Mouse (Mus musculus) layer of hippocampus, postnatal 25 days (tissue): ENCODE measurements at regions not wholly inside any gene's neighbourhood (a gene's known extent, or its start where the extent isn't known, plus 50 kb on each side); places are given as distances from the start of the nearest gene placed in this dataset.

Experiments
- DNase-seq, 2 experiments: peaks; one replicate each; pipeline ENCODE4 v3.0.0; 2022; ENCODE audit warnings: mixed read lengths in 2 of 2, low spot score in 1 of 2; ENCODE audit errors: extremely low spot score in 1 of 2

DNA sequence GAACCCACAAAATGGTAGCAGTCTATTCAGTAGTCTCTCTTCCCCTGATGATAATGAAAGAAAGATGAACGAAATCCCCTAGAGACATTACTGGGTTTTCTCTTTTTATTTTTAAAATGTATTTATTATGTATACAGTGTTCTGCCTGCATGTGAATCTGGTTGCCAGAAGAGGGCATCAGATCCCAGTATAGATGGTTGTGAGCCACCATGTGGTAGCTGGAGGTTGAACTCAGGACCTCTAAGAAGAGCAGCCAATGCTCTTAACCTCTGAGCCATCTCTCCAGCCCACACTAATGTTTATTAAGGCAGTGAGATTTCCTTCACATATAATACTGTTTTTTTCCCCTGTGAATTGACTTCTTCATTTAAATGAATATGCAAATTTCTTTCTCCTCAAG is 155.4 kb upstream of the Zc3h12c start:
- DNase-seq: no peak

DNA sequence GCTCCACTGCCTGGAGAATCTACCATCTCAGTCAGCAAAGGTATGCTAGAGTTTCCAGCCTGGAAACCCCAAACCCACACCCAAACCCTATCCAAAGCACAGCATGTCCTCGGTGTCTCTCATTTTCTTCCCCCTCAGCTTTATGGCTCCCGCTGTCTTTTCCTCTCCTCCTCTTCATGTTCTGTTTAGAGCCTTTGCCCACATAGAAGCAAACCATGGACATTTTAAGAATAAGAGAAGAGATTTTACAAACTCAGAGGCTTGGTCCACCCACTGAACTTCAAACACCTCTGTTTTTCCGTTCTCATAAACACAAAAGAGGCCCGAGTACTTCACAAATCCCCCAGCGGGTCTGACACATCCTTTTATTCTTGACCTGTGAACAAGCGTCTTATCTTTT is 154.9 kb upstream of the Zc3h12c start:
- DNase-seq: no peak

DNA sequence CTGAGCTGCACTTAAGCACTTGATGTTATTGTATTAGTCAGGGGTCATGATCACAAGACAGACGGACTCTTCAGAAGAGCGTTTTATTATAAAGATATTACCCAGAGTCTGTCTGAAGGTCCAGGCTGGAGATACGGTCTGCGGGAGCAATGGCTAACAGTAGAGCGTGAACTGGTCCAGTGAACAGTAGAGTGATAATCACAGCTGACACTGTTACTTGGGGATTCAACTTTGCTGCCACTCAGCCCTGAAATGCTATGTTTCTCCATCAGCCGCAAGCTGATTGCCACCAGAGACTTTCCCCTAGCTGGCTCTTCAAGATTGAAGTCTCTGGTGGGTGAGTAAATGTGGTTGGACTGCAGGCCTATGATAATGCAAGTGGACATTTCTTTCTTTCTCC is 133.1 kb upstream of the Zc3h12c start:
- no peak for DNase-seq

DNA sequence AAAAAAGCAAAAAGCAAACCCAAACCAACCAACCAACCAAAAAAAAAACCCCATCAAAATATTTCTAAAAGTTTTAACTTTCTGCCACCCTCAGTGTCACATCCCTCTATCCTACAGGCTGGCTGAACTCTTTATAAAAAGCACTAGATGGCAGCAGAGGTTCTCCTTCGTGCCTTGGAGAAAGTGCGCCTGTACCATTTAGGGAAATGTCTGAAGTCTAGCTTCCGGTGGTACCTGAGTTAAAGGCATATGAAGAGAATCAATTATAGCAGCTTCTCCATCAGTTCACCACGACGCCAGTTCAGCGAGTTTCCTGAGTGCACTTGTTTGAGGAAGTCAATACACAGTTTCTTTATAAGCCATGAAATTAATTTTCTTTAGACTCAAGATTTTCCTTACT is 130.0 kb upstream of the Zc3h12c start:
- DNase-seq: peak in 1 of 2 experiments; percentile 15

DNA sequence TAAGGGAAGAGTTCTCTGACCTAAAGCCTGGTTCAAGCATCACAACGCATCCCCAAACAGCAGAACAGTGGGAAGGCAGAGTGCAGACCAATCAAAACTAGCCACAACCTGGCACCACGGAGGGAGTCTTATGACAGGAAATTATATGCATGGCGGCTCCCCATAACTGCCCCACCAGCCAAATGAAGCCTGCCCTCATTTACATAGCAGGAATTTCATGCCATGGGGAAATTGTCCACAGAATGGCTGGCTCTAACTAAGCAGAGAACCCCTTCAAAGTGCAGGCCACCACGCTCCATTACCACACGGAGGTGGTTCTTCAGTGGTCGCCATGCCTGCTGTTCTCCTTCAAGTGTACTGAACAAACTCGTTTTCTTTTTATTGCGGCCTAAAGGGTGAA is 126.3 kb upstream of the Zc3h12c start:
- no peak for DNase-seq

DNA sequence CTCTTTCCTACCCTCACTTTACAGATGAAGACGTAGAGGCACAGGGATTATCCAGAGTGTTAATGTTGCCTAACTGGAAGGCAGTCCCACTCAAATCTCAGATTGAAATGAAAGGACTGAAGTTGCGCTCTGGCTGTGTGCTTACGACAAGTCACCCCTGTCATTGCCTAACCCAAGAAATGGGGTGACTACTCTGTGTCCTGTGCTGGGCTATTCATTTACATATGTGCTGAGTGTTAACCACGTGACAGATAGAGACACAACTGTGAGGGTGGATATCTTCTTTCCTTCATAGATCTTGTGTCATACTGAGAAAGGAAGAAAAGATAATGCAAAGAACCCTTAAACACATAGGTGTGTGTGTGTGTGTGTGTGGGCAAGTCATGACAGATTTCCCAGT is 120.7 kb upstream of the Zc3h12c start:
- DNase-seq: no peak

DNA sequence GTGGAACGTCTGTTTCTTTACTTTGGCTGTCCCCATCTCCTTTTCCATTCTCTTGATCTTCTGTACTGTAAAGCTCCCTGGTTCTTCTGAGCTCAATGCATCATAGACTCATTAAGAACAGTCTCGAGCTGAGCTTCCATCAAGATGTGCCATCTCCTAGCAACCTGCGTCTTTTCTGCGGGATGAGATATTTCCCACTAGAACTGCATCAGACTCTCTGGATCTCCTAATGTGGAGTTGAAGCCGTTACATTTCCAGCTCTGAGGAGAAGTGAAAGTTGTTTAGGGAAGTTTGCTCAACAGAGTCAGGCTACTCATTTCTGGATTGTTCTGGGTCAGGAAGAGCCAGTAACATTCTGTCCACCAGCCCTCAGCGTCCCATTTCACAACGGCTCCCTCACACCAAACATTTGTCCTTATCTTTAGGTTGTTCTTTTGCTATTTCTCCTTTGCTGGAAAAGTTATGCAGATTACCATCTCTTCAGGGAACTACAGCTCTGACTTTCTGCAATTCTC is 119.4 kb upstream of the Zc3h12c start:
- DNase-seq: no peak

DNA sequence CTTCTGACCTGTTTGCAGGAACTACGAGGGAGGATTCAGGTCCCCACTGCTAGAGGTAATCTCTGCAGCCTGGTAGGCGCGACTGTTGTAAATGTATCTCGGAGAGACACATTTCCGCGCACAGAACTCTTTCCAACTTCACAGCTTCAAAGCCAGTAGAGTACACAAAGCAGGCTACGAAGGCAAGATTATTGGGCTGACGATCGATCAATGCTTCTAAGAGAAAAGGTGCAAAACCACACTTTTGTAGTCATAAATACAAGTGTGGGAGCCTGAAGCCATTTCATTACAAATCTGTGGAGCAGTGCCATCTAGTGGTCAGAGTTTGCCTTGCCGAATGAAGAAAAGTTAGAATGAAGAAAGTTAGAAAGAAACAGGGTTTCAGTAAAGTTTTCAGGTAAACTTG is 118.9 kb upstream of the Zc3h12c start:
- peak; percentile 60 to 88 for DNase-seq

DNA sequence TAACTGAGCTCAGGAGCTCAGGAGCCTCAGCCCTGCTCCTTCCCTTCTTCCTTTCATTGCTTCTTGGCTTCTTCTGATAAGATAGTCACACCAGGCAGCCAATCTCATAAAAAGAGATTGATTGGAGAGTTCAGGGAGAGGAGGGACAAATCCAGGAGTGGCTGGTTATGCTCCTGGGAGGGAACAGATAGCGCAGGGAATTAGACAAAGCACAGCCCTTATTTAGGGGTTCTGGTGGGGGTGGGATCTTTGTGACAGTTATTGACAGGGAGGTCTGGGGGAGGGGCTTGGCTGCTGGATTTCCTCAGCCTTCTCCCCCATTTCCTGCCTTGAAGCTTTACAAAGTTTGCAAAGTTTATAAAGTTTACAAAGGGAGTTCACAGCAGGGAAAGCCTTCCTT is 117.7 kb upstream of the Zc3h12c start:
- DNase-seq: no peak

DNA sequence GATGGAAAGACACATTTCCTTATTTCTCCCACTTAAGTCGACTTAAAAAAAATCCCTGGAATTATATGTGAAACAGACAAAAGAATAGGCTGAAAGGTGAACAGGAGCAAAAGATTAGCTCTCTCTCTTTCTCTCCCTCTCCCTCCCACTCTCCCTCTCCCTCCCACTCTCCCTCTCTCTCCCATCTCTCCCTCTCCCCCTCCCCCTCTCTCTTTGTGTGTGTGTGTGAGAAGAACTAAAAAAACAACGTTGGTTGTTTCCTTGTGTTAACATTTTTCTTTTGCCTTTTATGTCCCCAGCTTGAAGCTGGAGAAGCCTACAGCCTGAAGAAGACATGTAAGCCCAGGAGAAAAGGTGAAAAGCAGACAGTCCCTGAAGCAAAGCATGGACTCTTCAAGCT is 115.2 kb upstream of the Zc3h12c start:
- no peak for DNase-seq

DNA sequence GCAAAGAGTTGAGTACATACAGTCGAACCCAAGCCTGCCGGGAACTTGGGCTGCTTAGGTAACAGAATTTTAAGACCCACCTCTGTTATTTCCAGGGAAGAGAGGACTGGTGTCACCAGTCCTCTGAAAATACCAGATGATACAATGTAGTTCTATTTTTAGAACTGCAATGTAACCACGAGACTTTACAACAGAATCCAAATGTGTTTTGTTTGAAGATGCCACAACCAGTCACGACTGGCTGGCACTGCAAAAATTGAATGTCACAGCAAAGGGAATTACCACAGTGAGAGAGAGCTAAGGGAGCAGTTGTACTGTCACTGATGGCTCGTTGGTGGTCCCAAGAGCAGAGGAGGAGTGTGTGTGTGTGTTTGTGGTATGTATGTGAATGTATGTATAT is 112.6 kb upstream of the Zc3h12c start:
- DNase-seq: no peak

DNA sequence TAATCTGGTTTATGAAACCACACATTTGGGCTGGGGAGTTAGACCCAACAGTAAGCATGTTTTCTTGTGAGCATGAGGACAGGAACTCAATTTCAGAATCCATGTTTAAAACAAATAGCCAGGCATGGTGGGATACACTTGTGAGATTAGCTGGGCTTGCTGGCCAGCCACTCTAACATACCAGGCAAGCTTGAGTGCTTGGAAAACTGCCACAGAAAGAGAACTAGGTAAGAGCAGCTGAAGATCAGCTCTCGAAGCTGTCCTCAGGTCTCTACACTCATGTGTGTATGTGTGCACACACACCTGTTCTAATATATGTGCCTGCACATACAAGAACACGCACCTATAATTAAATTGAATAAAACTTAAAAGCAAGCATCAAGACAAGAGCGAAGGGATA is 112.2 kb upstream of the Zc3h12c start:
- no peak for DNase-seq

DNA sequence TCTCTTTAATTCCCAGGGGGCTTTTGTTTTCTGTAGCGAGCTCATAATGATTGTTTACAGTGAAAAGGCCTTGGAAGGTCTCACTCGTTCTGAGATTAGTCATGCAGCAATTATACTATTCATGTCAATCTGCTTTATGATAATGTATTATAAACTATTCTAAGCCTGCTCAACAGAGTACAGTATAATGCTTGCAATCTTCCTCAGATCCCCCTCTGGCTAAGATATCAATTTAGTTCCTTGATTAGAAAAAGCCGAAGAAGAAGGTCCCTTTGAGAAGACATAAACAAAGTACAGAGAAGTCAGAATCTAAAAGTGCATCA is 110.3 kb upstream of the Zc3h12c start:
- no peak for DNase-seq

DNA sequence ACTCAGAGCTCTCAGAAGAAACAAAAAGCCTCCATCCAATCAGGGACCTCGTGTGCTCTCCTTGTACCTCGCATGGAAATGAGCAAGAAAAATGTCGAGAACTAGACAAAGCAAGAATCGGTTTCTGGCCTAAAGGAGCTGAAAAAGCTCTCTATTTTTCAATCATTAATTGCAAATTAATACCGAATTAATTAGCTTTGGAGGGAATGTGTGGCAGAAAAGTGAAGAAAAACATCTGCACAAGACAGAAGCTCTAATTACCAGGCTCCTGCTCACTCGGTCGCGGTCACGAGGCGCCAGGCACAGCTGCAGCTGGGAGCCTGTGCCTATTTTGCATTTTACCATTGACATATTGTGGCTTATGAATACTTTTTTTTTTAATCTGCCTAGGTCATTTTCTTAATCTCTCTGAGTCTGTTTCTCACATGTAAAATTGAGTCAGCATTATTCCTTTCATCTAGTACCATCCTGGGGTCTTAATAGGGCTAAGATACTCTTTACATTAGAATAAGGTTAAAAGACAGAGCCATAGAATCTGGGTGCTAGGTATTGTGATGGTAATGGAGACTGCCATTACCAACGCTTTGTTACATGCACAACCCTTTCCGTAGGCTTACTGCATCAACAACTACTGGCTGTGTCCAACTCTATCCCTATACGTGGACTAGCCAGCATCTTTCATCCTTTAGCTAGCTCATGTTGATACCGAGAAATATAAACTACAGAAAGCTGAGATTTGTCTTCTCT is 109.8 kb upstream of the Zc3h12c start:
- DNase-seq: no peak

DNA sequence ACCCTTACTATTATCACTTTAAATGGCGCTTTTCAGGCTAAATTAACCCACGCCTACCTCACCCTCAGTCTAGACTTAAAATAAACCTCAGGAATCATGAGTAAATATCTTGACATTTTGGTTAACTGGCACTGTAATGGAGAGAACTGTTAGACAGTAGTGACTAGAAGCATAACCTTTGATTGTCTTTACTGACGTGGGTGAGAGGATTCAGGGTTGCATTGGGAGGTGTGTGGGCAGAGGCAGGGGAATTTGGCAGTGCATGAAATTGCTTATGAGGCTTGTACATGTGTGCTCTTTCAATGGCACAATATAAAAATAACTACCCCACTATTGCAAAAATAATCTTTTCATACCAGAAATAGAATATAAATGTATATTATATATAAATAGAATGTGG is 105.6 kb upstream of the Zc3h12c start:
- DNase-seq: no peak

DNA sequence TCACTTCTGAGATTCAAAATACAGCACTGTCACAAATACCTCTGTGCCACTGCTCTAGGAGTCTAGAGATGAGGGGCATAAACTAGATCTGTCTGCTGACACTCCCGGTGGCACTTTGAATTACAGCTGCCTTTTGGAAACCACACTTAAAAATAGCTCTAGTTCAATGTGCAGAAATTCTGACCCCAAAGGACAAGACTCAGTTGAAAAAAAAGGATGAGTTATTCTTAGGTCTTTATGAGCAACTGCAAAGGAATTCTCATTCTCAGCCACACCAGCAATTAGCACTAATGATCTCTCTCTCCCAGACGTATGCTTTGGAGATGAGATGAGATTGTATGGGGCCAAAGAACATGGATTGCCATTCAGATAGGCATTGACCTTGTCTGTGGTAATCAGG is 104.3 kb upstream of the Zc3h12c start:
- DNase-seq: no peak

DNA sequence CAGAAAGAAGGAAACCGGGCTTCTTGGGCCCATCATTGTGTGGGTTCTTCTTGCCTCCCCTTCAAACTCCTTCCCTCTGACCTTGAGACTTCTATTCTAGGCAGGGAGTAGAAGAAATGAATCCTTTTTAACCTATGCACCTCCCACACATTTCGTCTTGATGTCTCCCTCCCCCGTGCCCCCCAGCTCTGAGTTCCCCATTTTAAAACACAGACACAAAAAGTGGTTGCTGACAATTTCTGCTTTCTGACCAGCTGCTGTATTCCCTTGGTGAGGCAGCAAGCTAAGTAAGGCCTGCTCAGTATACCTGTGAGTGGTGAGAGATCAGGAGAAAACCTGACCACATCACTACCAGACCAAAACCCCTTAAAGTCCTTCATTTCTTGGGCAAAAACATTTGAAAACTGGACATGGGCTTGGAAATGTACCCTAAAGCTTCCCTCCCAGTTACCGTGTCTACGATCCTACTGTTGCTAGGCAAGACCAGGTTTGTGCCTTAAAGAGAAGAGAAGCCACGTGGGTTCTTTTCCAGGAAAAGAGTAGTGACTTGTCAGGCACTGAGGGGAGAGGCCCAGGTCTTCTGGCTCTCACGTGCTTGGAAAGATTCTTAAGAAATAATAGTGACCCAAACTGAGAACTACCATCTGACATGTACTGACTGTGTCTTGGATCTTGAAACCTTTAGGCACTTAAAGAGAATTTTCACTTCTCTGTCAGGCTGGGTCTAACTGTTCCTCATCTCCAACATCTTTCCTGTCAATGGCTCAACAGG is 103.2 kb upstream of the Zc3h12c start:
- DNase-seq: no peak

DNA sequence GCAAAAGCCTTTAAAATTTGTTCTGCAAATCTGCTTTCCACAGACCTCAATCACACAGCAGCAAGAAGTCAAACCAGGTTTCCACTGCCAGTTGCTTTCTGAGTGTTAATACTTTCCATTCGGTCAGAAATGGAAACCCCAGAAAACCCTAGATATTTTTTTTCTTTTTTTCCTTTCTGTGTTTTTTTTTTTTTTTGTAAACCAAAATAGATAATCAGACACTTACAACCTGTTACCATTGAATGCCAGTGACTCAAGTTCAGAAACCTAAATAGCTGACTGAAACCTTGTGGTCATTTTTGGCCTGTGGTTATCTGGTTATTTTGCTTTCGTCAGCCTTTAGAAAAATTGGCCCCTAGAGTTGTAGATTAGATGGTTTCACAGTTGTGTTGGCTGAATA is 93.2 kb upstream of the Zc3h12c start:
- DNase-seq: no peak

DNA sequence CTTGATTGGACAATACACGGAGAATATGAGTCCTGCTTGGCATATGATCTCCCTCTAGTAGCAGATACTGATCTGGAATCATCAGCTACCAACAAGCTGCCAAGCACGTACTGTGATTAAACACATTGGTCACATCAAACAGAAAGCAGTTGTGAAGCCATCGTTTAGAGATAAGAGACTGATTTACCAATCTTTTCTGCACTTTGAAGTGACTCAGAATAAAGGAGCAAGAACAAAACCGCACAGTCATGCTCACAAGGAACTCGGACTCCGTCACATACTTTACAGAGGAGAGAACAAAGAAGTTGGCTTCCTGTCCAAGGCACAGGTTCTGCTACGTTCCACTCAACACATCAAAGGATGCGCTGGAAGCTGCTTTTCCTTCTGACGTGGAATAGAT is 91.1 kb upstream of the Zc3h12c start:
- DNase-seq: no peak

DNA sequence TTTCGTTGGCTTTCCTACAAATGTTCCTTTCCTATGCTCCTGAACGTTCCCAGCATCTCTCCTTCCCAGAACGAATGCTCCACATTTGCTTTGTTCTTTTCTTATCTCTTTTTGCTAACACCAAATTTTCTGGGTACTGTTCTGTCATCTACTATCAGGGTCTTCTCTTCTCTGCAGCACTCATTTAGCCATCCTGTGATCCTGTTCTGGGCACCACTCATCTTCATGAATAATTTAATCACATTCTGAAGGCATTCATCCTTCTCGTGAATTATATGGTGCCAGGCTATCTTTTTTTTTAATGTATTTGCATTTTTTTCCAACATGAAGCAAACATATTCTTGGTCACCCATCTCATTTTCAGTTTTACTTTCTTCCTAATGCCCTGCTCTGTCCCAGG is 87.3 kb upstream of the Zc3h12c start:
- no peak for DNase-seq

DNA sequence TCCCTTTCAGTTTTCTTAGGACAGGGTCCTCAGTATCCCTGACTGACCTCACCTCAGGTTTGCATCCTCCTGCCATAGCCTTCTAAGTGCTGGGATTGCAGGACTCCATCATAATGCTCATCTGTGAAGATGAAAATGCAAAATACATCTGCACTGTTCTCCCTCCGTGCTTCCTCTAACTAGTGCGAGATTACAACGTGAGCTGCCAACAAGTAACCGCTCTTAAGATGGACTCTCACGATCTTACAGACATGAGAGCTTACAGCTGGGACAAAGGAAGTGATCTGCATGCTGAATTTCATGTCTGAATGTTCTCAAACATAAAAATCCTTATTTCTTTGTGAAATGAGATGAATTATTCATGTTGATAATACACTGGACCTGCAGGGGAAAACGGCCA is 86.1 kb upstream of the Zc3h12c start:
- DNase-seq: no peak

DNA sequence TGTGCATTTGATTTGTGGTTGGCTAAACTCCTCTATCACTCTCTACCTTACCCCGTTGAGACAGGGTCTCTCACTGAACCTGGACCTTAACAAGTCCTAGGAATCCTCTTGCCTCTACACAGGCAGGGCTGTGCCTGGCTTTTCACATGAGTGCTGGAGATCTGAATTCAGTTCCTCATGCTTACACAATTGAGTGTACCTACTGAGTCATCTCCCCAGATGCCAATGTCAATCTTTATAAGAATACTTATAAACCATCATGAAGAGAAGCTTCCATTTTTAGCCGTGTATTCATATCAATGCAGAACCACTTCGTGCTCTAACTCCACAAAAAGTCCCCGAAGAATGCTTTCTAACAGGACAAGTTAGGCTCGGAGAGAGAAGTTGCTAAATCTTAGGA is 83.1 kb upstream of the Zc3h12c start:
- no peak for DNase-seq
